Mouse (Mus musculus): ENCODE data around the gene Capn1.

Capn1 gene

DNA sequence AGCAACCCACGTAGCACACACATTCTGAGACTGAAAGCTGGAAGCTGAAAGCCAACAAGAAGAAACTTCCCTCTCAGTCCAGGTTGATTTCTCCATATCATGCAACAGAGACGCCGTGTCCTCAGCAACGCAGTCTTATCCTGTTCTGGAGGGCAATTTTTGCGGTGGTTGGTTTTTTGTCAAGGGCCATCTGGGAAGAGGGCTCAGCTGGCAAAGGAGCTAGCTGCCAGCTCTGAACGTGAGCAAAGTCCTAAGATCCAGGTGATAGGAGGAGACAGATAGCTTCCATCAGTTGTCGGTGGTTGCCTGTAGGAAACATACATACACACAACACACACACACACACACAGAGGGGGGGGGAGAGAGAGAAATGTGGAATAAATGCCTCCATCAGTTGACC, 22.6 kb upstream of the Capn1 start:
- DNase-seq (ENCODE audit: low spot score in 2 of 2) = no peak

DNA sequence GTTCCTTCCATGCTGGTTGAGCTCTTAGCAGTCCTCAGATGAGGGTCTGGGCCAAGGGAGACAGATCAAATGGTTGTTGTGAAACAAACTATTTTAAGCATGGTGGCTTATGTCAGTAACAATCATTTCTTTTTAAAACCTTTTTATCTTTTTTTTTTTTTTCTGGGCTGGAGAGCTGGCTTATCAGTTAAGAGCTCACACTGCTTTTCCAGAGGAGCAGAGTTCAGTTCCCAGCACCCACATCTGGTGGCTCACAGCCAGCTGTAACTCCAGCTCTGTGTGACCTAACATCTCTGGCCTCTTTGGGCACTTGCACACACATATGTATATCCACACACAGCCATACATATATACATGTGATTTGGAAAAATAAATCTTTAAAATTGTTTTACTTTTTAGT, 22.0 kb upstream of the Capn1 start:
- no peak for DNase-seq (ENCODE audit: low spot score in 2 of 2)

DNA sequence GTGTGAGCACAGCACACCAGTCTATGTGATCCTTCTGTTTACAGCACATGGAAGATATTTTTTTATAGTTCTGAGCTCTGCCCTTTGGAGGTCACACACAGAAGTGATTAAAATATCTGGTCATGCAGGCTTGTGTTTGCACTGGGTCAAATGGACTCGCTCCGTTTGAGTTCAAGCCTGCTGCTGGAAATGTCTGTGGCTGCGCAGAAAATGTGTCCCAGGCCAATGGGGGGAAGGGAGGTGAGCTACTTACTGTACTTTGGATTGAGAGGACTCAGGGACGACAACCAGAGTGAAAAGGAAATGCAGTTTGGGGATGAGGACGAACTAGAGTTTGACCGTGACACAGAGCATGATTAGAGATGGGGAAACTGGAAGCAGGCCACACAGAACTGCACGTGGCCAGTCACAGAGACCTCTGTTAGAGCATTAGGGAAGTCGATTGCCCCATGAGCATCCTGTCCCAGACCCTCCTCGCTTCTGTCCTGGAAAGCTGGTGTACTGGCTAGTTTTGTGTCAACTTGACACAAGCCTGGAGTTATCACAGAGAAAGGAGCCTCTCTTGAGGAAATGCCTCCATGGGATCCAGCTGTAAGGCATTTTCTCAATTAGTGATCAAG, 20.4 kb upstream of the Capn1 start:
- no peak for DNase-seq (ENCODE audit: low spot score in 2 of 2)

DNA sequence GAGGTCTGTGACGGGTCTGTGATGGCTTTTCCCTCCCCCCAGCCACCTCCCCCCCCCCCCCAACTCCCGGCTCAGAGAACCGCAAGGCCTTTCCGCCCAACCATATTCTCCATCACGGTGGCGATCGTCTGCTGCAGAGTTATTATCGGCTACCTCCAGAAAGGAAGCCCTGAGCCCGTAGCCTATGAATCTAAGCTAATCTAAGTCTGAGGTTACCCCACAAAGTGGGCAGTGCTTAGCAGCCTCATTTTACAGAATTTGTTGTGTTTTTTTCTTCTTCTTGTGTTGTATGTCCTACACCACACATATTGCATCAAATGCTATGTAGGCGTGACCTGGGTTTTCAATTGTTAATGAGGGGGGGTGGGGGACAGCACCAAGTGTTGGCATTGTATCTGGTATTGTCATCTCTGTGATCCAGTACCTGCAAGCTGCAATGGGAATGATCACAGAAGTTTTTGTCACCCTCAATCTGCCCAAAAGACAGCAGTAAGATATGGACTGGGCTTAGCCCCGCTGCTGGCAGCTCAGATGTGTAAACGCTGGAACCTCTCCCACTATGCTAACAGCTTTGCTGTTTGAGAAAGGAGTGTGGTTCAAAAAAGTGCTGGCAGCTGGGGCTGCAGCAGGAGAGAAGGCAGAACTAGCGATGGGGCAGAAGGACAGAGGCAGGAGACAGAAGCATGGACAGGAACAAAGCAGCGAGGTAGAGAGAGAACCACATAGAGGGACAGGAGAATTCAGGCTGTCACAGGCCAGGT, 15.0 kb upstream of the Capn1 start:
- DNase-seq (ENCODE audit: low spot score in 2 of 2) = no peak

DNA sequence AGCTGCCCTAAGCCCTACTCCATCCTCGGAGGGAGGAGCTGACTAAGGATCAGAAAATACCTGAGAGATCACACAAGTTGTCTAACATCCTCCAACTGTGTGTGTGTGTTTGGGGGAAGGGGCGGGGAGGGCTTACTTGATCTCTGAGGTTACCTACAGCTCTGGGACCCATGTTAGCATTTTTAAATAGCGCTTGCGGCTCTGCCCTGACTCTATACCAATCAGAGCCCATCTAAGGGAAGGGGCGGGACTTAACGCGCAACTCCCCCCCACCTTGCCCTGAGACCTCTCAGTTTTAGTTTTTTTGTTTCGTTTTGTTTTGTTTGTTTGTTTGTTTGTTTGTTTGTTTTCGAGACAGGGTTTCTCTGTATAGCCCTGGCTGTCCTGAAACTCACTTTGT, 13.7 kb upstream of the Capn1 start:
- DNase-seq (ENCODE audit: low spot score in 2 of 2) = no peak

DNA sequence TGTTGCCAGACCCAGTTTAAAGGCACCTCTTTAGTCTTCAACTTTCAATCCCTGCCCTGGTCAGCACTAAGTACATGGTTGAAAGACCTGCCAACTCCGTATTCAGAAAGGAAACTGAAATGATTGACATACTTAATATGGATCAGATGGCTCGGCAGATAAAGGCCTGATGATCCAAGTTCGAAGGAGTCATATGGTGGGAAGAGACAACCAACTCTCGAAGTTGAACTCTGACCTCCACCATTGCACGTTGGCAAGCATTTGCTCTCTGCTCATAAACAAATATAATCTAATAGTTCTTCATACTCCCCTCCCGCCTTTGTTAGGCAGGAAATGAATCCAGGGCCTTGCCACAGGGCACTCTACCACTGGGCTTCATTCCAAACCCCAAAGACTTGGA, 13.3 kb upstream of the Capn1 start:
- DNase-seq (ENCODE audit: low spot score in 2 of 2) = no peak

DNA sequence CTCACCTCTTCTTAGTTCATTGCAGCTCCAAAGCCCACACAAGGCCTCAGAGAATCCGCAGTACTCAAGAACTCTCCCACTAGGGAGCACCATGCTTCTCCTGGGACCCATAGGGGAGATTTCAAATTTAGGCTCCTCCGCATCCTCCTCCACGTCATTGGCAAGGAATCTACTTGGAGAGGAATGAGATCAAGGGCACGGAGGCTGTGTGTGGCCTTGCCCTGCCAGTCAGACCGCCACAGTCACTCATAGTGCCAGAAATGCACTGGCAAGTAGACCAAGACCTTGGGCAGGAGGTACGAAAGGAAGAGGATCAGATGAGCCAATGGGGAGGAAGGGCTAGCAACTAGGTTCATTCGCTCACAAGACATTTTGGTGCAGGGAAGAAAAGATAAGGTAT, 8.2 kb upstream of the Capn1 start:
- no peak for DNase-seq (ENCODE audit: low spot score in 2 of 2)

DNA sequence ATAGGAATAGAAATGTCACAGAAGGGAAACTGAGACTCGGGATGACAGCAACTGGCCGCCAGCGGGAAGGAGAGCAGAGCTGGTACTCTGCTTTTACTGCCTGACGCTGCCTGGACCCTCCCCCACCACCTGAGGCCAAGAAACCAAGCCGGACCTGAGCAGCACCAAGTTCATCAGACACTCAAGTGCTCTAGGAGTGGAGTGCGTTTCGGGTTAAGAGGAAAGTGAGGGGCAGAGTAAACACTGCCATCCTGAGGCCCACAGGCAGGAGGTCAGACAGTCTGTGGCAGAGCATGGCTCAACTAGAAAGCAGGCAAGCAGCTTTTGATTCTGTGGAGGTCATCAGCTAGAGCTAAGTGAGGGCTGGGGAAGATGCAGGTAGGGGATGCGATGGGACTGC, 7.4 kb upstream of the Capn1 start:
- no peak for DNase-seq (ENCODE audit: low spot score in 2 of 2)

DNA sequence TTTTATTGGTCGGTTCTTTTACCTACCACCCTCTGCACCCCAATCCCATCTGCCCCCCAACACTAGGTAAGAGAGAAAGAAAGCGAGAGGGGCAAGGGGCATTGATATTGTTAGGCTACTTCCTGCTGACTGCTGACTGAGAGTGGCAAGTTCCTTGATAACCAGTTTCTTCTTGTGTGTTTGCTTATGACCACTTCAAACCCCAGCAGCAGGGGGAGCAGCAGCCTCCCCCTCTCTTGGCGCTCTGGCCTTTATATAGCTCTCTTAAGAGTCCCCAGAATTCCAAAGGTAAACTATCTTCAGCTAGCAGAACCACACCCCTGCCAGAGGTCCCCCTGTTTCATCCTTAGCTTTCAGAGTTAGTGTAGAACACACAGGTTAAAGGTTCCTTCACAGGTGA, 4.6 kb upstream of the Capn1 start:
- no peak for DNase-seq (ENCODE audit: low spot score in 2 of 2)

DNA sequence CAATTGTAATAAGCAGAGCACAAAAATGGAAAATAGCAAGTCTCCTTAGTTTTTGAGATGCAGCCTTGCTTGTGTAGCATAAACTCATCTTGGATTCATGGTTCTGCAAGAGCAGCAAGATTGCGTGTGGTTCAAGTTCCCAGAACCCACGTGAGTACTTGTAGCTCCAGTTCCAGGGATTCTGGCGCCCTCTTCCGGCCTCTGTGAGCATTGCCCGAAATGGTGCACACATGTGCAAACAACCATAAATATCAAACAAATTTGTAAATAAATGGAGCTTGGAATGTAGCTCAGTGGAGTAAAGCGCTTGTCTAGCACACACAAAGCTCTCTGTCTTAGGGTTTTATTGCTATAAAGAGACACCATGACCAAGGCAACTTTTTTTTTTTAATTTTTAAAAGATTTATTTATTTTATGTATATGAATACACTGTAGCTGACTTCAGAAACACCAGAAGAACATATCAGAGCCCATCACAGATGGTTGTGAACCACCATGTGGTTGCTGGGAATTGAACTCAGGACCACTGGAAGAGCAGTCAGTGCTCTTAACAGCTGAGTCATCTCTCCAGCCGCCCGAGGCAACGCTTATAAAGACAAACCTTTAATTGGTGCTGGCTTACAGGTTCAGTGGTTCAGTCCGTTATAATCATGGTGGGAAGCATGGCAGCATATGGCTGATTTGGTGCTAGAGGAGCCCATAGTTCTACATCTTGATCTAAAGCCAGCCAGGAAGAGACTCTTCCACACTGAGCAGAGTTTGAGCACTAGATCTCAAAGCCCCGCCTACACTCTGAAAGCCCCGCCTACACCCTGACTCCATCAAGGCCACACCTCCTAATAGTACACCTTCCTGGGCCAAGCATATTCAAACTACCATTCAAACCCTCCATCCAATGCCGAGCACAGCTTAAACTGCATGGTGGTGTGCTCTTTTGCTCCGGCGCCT, 2.7 kb upstream of the Capn1 start:
- DNase-seq (ENCODE audit: low spot score in 2 of 2) = peak; percentile 76 to 80

DNA sequence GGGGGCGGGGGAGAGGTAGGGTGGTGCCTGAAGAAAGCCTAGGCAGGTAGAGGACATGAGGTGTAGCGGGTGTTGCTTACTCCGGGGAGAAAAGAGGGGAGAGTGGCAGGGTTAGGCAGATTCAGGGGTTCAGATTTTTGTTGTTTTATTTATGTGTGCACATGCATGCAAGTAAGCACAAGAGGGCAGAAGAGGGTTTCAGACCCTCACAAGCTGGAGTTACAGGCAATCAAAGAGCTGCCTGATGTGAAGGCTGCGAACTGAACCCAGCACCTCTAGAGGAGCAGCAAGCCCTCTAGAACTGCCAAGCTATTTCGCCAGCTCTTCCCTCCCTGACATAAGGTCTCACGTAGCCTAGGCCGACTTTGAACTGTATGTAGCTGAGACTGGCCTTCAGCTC, 835 bp upstream of the Capn1 start:
- DNase-seq (ENCODE audit: low spot score in 2 of 2) = no peak

DNA sequence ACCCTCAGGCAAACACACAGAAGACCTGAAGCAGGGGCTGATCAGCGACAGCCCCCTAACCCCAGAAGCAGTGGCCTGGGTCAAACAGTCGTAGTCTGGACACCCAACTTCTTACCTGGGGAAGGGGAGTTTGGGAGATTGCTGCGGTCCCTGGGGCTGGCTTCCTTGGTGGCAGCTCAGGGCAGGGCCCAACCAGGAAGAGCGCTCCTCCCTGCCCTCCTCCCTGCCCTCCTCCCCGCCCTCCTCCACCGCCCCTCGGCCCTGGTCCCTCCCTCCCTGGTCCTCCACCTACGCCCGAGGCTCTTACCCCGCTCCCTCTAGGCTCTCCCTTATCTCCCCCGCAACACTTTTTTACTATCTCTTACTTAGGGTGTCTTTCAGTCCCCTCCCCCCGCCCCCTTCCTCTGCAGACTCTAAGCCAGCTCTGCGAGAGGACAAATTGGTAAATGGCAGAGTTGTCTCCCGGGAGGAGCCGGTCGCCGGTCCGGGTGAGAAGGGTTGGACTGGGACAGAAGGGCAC, 646 bp downstream of the Capn1 start:
- no peak for DNase-seq (ENCODE audit: low spot score in 2 of 2)

DNA sequence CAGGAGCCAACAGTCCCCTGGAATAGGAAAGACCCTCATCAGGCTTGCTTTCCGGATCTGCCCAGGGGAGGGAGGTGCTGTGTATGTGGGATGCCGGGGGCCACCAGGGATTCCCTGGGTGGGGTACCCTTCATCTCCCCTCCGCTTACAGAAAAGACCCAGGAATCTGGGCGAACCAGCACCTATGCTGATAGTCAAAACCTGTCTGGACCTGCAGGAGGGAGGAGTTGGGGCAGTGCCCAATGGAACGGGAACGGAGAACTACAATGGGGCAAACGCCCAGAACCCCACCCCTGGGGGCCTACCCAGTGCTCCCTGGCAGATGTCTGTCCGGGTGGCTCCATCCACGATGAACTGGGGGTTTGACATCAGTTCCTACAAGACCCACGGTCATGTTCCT, 2.0 kb downstream of the Capn1 start:
- no peak for DNase-seq (ENCODE audit: low spot score in 2 of 2)

DNA sequence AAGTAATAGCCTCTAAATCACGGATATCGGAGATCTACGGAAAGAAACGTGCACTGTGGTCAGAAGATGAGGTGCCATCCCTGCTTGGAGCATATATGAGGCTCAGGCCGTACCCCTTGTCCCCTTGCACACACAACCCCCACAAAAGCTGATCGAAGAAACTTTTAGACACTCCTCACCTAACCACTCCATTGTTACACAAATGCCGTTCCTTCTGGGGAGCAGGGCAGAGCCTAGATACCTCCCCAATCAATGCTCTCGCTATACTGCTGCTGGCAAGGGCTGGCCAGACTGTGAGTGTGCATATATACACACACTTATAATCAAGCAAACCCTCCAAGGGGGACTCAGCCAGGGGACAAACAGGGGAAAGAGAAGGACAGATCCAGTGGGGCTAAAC, 6.6 kb downstream of the Capn1 start:
- no peak for DNase-seq (ENCODE audit: low spot score in 2 of 2)

DNA sequence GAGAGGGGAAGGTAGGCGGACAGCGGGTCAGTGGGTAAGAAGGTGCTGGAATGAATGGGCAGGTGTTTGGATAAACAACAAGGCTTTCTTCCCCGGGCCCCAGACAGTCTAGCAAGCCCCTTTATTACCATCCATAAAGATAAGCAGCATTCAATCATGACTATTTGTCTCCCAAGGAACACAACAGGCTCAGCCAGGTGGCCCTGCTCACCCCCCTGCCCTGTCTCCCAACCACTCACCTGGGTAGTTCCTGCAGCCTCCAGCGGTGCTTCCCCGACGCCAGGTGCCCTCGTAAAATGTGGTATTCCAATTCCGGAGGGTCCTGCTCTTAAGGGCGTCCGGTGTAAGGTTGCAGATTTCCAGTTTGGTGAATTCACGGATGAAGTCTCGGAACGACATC, 8.7 kb downstream of the Capn1 start:
- no peak for DNase-seq (ENCODE audit: low spot score in 2 of 2)

DNA sequence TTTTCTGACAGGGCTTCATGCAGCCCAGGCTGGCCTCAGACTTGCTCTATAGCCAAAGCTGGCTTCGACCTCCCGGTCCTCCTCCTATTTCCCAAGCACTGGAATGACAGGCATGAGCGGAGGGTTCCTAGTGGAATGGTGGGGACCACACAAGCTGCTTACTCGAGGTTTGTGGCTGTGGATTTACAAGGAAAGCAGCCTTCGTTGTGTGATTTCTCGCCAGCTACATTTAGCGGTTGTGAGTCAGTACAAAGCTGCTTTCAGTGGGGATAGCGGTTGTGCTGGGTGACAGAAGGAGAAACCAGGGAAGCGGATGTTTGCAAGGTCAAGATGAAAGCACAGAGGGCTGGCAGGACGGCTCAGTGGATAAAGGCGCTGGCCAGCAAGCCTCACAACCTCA, 10.2 kb downstream of the Capn1 start:
- no peak for DNase-seq (ENCODE audit: low spot score in 2 of 2)

DNA sequence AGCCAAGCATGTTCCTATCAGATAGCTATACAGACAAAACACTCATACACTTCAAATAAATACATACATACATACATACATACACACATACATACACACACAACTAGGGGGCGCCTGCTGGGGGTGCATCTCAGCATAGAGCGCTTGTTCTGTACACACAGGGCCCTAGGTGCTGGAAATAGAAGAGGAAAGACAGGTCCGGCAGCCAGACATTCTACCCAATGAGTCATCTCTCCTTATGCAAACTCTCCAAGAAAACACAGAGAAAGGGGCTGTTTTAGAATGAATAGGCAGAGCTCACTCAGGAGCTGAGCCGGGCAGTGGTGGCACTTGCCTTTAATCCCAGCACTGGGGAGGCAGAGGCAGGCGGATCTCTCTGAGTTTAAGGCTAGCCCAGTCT, 15.7 kb downstream of the Capn1 start:
- no peak for DNase-seq (ENCODE audit: low spot score in 2 of 2)

DNA sequence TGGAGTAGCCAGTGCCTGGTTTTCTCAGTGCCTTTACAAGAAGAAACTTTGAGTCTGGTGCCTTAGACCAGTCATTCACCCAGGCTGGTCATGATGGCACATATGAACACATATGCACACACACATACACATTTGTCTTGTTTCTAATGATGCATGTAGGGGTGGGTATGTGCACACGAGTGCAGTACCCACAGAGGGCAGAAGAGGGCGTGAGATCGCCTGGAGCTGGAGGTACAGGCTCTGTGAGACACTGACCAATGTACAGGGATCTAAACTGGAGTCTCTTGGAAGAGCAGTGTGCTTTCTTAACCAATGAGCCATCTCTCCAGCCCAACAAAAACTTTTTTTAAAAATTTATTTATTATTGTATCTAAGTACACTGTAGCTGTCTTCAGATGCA, 17.5 kb downstream of the Capn1 start:
- DNase-seq (ENCODE audit: low spot score in 2 of 2) = no peak

DNA sequence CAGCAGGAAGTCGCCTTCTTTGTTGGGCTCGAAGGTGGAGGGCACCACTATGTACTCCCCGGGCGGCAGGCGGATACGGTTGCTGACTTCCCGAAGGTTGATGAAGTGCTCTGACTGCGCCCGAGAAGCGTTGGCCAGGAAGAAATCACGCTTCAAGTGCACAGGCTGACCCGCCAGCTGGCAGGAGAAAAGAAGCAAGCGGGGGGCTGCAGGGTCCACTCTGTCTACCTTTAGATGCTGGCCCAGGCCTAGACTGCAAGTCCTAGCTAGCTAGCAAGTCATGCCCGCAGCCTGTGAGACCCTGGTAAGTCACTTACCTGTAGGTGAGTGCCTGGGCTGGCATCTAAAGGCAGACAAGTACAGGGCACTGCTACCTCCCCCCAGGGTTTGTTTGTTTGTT, 21.0 kb downstream of the Capn1 start:
- no peak for DNase-seq (ENCODE audit: low spot score in 2 of 2)

DNA sequence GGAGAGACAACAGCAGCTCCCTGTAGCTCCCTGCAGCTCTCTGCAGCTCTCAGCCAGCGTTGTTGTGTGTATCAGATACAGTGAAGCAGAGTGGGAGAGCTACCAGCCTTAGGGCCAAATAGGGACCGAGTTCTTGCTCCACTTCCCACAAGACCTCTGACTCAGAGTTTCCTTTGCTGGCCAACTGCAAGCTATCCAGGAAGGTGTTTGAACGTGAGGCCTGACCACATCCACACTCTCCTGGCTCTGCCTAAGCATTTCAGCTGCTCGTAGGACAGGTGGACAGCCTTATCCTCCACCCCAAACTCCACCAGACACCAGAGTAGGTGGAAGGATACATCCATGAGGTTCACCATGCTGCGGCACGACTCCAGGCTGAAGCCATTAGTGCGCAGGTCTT, 23.7 kb downstream of the Capn1 start:
- DNase-seq (ENCODE audit: low spot score in 2 of 2) = no peak

DNA sequence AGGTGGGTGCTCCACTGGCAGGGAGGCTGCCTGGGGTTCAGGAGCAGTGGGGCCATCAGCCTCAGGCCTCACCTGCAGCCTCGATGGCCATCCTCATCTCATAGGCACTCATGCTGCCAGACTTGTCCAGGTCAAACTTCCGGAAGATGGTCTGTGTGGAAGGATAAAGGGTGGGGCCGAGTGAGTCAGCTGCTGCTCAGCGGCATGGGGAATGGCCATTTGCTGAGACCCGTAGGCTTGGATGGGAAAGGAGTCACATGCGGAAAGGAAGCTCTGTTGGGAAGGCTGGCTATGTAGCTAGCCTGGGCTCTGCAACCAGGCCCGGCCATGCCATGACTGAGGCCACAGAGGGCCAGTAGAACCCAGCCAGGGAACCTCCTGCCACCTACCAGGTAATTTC, 24.2 kb downstream of the Capn1 start:
- no peak for DNase-seq (ENCODE audit: low spot score in 2 of 2)

DNA sequence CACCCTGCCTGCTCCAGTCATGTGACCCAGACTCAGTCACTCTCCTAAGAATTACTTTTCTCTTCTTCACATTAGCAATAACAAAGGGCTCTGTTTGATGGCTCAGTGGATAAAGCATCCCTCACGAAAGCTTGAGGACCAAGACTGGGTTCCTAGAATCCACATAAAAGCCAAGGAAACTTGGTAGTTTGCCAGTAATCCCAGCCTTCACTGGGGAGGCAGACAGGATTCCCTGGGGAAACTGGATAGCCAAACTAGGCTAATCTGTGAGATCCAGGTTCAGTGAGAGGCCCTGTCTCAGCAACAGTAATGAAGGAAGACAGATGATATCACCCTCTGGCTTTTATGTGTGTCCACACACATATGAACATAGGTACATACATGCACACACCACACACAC, 24.8 kb downstream of the Capn1 start:
- no peak for DNase-seq (ENCODE audit: low spot score in 2 of 2)

DNA sequence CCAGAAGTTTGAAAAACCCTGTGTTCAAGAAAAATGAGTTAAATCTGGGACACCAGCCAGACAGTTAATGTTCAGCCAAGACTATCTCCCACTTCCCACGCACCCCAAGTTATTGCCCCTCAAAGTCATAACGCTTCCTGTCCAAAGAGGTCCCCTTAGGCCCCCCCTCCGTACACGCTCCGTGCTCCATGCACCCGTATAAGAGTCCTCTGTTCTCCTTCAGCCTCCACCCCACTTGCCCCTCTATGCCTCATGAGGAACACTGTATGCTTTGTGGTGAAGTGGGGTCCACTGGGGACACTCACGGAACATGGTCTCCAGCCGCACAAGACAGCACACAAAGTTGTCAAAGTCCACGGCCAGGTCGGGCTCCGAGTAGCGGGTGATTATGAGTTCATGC, 25.7 kb downstream of the Capn1 start:
- DNase-seq (ENCODE audit: low spot score in 2 of 2) = no peak

All from frontal cortex, postnatal 25 days (tissue).